Mouse (Mus musculus): ENCODE measurements around the gene Grid2. TPM values are rescaled to one million over a fixed set of nuclear protein-coding genes. Genes with fewer than 3 reads are reported as not detected.
A peak's percentile ranks its signal among the peaks of the same experiment; 100 is the strongest.

The Grid2 gene
- total RNA-seq, 2 experiments from 2014 or later, result 0.16 TPM; not detected in 1

GRCm38 (mm10) chr6:64046084-64046483 is 790.4 kb downstream of the Grid2 start:
- intact Hi-C loops (cut with DNase I), result no loop called here
- DNase-seq, result no peak

GRCm38 (mm10) chr6:64046732-64047131 is 791.1 kb downstream of the Grid2 start:
- DNase-seq, result no peak
- intact Hi-C loops (cut with DNase I), result no loop called here

- DNase-seq, result no peak
- intact Hi-C loops (cut with DNase I), result no loop called here
Measured at GRCm38 (mm10) chr6:64047950-64048349, 792.3 kb downstream of the Grid2 start.

GRCm38 (mm10) chr6:64063858-64064257 is 808.2 kb downstream of the Grid2 start:
- intact Hi-C loops (cut with DNase I), result no loop called here

GRCm38 (mm10) chr6:64064704-64065103 is 809.0 kb downstream of the Grid2 start:
- no peak for DNase-seq
- intact Hi-C loops (cut with DNase I), result no loop called here

More at GRCm38 (mm10) chr6:64063858-64064257, 808.2 kb downstream of the Grid2 start:
- no peak for DNase-seq

GRCm38 (mm10) chr6:64073406-64073805 is 817.7 kb downstream of the Grid2 start:
- DNase-seq, result no peak
- intact Hi-C loops (cut with DNase I), result no loop called here

- intact Hi-C loops (cut with DNase I), result no loop called here
- DNase-seq, result no peak
Measured at GRCm38 (mm10) chr6:64077911-64078310, 822.2 kb downstream of the Grid2 start.

- intact Hi-C loops (cut with DNase I), result no loop called here
- DNase-seq, result no peak
Measured at GRCm38 (mm10) chr6:64098662-64099061, 843.0 kb downstream of the Grid2 start.

- intact Hi-C loops (cut with DNase I), result no loop called here
- no peak for DNase-seq
Measured at GRCm38 (mm10) chr6:64114594-64114993, 858.9 kb downstream of the Grid2 start.

- no peak for DNase-seq
- intact Hi-C loops (cut with DNase I), result no loop called here
Measured at GRCm38 (mm10) chr6:64136275-64136674, 880.6 kb downstream of the Grid2 start.

- DNase-seq, result no peak
- intact Hi-C loops (cut with DNase I), result no loop called here
Measured at GRCm38 (mm10) chr6:64148613-64149012, 892.9 kb downstream of the Grid2 start.

- DNase-seq, result no peak
- intact Hi-C loops (cut with DNase I), result no loop called here
Measured at GRCm38 (mm10) chr6:64174995-64175612, 919.4 kb downstream of the Grid2 start.

- DNase-seq, result no peak
- intact Hi-C loops (cut with DNase I), result no loop called here
Measured at GRCm38 (mm10) chr6:64193646-64194045, 938.0 kb downstream of the Grid2 start.

- intact Hi-C loops (cut with DNase I), result no loop called here
- DNase-seq, result no peak
Measured at GRCm38 (mm10) chr6:64202396-64203122, 946.9 kb downstream of the Grid2 start.

- peak in 1 of 2 experiments; percentile 2 for DNase-seq
- intact Hi-C loops (cut with DNase I), result no loop called here
Measured at GRCm38 (mm10) chr6:64236351-64236750, 980.7 kb downstream of the Grid2 start.

- no peak for DNase-seq
- intact Hi-C loops (cut with DNase I), result no loop called here
Measured at GRCm38 (mm10) chr6:64240526-64240925, 984.9 kb downstream of the Grid2 start.

- no peak for DNase-seq
- intact Hi-C loops (cut with DNase I), result no loop called here
Measured at GRCm38 (mm10) chr6:64245951-64246350, 990.3 kb downstream of the Grid2 start.

- intact Hi-C loops (cut with DNase I), result no loop called here
Measured at GRCm38 (mm10) chr6:64251041-64251440, 995.4 kb downstream of the Grid2 start.

GRCm38 (mm10) chr6:64263517-64263916 is 1007.8 kb downstream of the Grid2 start:
- DNase-seq, result no peak
- intact Hi-C loops (cut with DNase I), result no loop called here

More at GRCm38 (mm10) chr6:64251041-64251440, 995.4 kb downstream of the Grid2 start:
- DNase-seq, result no peak

GRCm38 (mm10) chr6:64264224-64264623 is 1008.5 kb downstream of the Grid2 start:
- DNase-seq, result no peak
- intact Hi-C loops (cut with DNase I), result no loop called here

- intact Hi-C loops (cut with DNase I), result no loop called here
- DNase-seq, result no peak
Measured at GRCm38 (mm10) chr6:64274319-64275114, 1018.8 kb downstream of the Grid2 start.

All from heart, postnatal 36 days (tissue).